Mouse (Mus musculus): ENCODE measurements around the gene Hmgcs1. TPM values are rescaled to one million over a fixed set of nuclear protein-coding genes. Genes with fewer than 3 reads are reported as not detected.

Gene Hmgcs1
- total RNA-seq, 2 experiments from 2014 or later, result 30.7 to 30.9 TPM

- no peak for DNase-seq
Measured at GRCm38 (mm10) chr13:119753859-119754634, 63.9 kb downstream of the Hmgcs1 start.

- DNase-seq, result no peak
Measured at GRCm38 (mm10) chr13:119754635-119755020, 64.4 kb downstream of the Hmgcs1 start.

DNA sequence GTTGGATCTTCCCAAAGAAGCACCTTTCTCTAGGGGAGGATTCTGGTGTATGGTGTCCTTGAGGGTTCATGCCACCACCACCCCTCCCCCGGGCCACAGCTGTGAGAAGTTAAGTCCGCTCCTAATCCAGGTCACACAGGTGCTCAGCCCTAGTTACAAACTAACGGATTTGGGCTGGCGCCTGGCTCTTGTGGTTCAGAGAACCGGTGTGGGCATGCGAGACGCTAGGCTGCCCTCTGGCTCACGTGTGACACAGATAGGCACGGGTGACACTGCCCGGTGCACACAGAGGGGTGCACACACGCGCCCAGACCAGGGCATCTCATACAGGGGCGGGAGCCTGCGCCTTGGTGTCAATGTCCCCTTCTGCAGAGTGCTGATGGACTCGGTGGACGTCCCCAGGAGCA is 65.0 kb downstream of the Hmgcs1 start:
- peak; percentile 40 for DNase-seq

GRCm38 (mm10) chr13:119755681-119756471 is 65.7 kb downstream of the Hmgcs1 start, which contains the start of gene Nim1k:
Gene Nim1k, minus strand, starts transcription at chr13:119755882.
- peak; percentile 87 for DNase-seq

- no peak for DNase-seq
Measured at GRCm38 (mm10) chr13:119756831-119757230, 66.7 kb downstream of the Hmgcs1 start.

Other genes with a start within 250 kb of the Hmgcs1 start
- 1 to 10 TPM; 5.4 to 6.6 TPM for gene 4833420G17Rik, start 227.6 kb upstream of the Hmgcs1 start, total RNA-seq (2021)
- gene Tmem267, start 202.3 kb upstream of the Hmgcs1 start, total RNA-seq (2021), result 10 to 100 TPM; 12.3 to 14.2 TPM
- under 1 TPM; 0.32 to 0.49 TPM for gene 3110070M22Rik, start 202.0 kb upstream of the Hmgcs1 start, total RNA-seq (2021)
- gene Ccl28, start 66.6 kb upstream of the Hmgcs1 start, total RNA-seq (2021), result under 1 TPM; 0.24 to 0.38 TPM
- 1 to 10 TPM; 1.1 to 1.3 TPM for gene Nim1k, start 65.5 kb downstream of the Hmgcs1 start, total RNA-seq (2021)
- gene Zfp131, start 100.5 kb downstream of the Hmgcs1 start, total RNA-seq (2021), result 10 to 100 TPM; 17.4 to 18.4 TPM
- not detected for gene AF067063, start 139.8 kb downstream of the Hmgcs1 start, total RNA-seq (2021)
- not detected for gene D13Ertd608e, start 145.6 kb downstream of the Hmgcs1 start, total RNA-seq (2021)
- not detected for gene Tcstv1, start 204.4 kb downstream of the Hmgcs1 start, total RNA-seq (2021)
- not detected for gene Gm21761, start 238.9 kb downstream of the Hmgcs1 start, total RNA-seq (2021)

All from gastrocnemius, postnatal 25 days (tissue).